Mouse (Mus musculus): Measurements from ENCODE around the gene Hist1h3c.
"Not testable (repeated sequence)": the region's sequence is repeated elsewhere in the genome, so short reads cannot be mapped to it uniquely, and the experiment has no call there.

Hist1h3c gene

GRCm38 (mm10) chr13:23705751-23706356 lies 39.5 kb downstream of the Hist1h3c start:
- no peak for DNase-seq (ENCODE audit: low spot score in 2 of 2)

GRCm38 (mm10) chr13:23702801-23703200 lies 42.6 kb downstream of the Hist1h3c start:
- DNase-seq (ENCODE audit: low spot score in 2 of 2): not testable (repeated sequence)

- DNase-seq (ENCODE audit: low spot score in 2 of 2): no peak
Observed at GRCm38 (mm10) chr13:23702220-23702619, 43.2 kb downstream of the Hist1h3c start.

- peak; percentile 50 to 69 for DNase-seq (ENCODE audit: low spot score in 2 of 2)
Observed at GRCm38 (mm10) chr13:23700786-23701520, 44.4 kb downstream of the Hist1h3c start.

GRCm38 (mm10) chr13:23699767-23700166 lies 45.6 kb downstream of the Hist1h3c start:
- DNase-seq (ENCODE audit: low spot score in 2 of 2): no peak

- no peak for DNase-seq (ENCODE audit: low spot score in 2 of 2)
Observed at GRCm38 (mm10) chr13:23698996-23699395, 46.4 kb downstream of the Hist1h3c start.

GRCm38 (mm10) chr13:23698300-23698693 lies 47.1 kb downstream of the Hist1h3c start, which contains the start of gene Hist1h4c:
Hist1h4c (minus strand) TSS chr13:23698454.
- DNase-seq (ENCODE audit: low spot score in 2 of 2): peak; percentile 99 to 100

- DNase-seq (ENCODE audit: low spot score in 2 of 2): peak in 1 of 2 experiments; percentile 36
Observed at GRCm38 (mm10) chr13:23697491-23698299, 47.7 kb downstream of the Hist1h3c start.

- peak in 1 of 2 experiments; percentile 12 for DNase-seq (ENCODE audit: low spot score in 2 of 2)
Observed at GRCm38 (mm10) chr13:23696061-23696474, 49.3 kb downstream of the Hist1h3c start.

GRCm38 (mm10) chr13:23695514-23695913 lies 49.9 kb downstream of the Hist1h3c start, which contains the start of gene Hist1h1t:
Hist1h1t (plus strand) TSS chr13:23695814.
- DNase-seq (ENCODE audit: low spot score in 2 of 2): no peak
